Mouse (Mus musculus): ENCODE data around the gene Gm4297. TPM values are rescaled to one million over a fixed set of nuclear protein-coding genes. Genes with fewer than 3 reads are reported as not detected.

The Gm4297 gene
- polyA plus RNA-seq (2012; rRNA removed), result not detected in 2 replicates

GRCm38 (mm10) chrX:24574795-24575194 lies at the start of gene Gm4297:
TSS of gene Gm4297 (minus strand) at chrX:24574895.

Other genes with a start within 250 kb of the Gm4297 start
- not detected in 2 replicates for gene Gm5934, start 74.1 kb downstream of the Gm4297 start, polyA plus RNA-seq (2012; rRNA removed)
- not detected in 2 replicates for gene Gm5935, start 200.3 kb upstream of the Gm4297 start, polyA plus RNA-seq (2012; rRNA removed)